ENCODE assay signal across 8 mouse cellular contexts in genomic region chr19:58942841-58943828, GRCm38 (mm10). TPM values are rescaled to one million over a fixed set of nuclear protein-coding genes. Genes with fewer than 3 reads are reported as not detected.
DNase-seq lines count a peak whose midpoint lies in the region; ATAC-seq and TF ChIP-seq lines count a peak whose summit lies in the region.

Gene Eno4, plus strand, starts transcription at chr19:58943425.
Gene Hspa12a, minus strand, starts transcription at chr19:58943654.

- H3K4me3 ChIP-seq in forebrain, embryonic 12.5 days (replicated peaks): peak within 1 kb of the TSS; percentile 67
- peak within 1 kb of the TSS; percentile 57 for H3K4me3 ChIP-seq in heart, postnatal 0 days (ENCODE audit: low read depth, low read length)
- H3K4me3 ChIP-seq in liver, embryonic 16.5 days (ENCODE audit: low read depth, low read length): peak within 1 kb of the TSS; percentile 61
- H3K4me3 ChIP-seq in neural tube, embryonic 13.5 days: peak within 1 kb of the TSS; percentile 67
- peak within 1 kb of the TSS; percentile 88 for H3K4me3 ChIP-seq in testis, adult 2 months (ENCODE audit: control insufficient read depth, low read depth, low read length)

- H3K36me3 ChIP-seq in forebrain, embryonic 12.5 days (replicated peaks): no peaks in the 10 kb centered on the region
- no peaks in the 10 kb centered on the region for H3K36me3 ChIP-seq in heart, postnatal 0 days (replicated peaks; ENCODE audit: control insufficient read depth, insufficient read depth, low read length)
- H3K36me3 ChIP-seq in liver, embryonic 16.5 days (ENCODE audit: control insufficient read depth, insufficient read depth): no peaks in the 10 kb centered on the region
- no peaks in the 10 kb centered on the region for H3K36me3 ChIP-seq in neural tube, embryonic 13.5 days
- H3K36me3 ChIP-seq in testis, adult 2 months (ENCODE audit: control insufficient read depth, insufficient read depth, low read length): no peaks in the 10 kb centered on the region; the same call in 1 of the 2 replicates

- peak within 1 kb of the TSS; percentile 71 for H3K27ac ChIP-seq in forebrain, embryonic 12.5 days
- peak within 1 kb of the TSS; percentile 49 for H3K27ac ChIP-seq in heart, postnatal 0 days (ENCODE audit: low read depth)
- H3K27ac ChIP-seq in liver, embryonic 16.5 days (ENCODE audit: low read length): no peak within 1 kb of the TSS
- peak within 1 kb of the TSS; percentile 73 for H3K27ac ChIP-seq in neural tube, embryonic 13.5 days (replicated peaks)
- peak within 1 kb of the TSS; percentile 71 for H3K27ac ChIP-seq in testis, adult 2 months (ENCODE audit: control insufficient read depth, insufficient read depth, low read depth, low read length)

- peak; percentile 96 for DNase-seq in CD4-positive, CD25-positive, alpha-beta regulatory T cell, adult 2 months (ENCODE audit: low read depth, low spot score)
- peak; percentile 16 for DNase-seq in c-Kit-negative CD71-positive TER-119-positive erythroid progenitor cells, embryonic 14.5 days (ENCODE audit: low read depth, low spot score)
- peak; percentile 92 for DNase-seq in heart, postnatal 0 days (ENCODE audit: low spot score)
- peak; percentile 97 for DNase-seq in kidney, postnatal 4 days

- H3K4me2 ChIP-seq in forebrain, embryonic 12.5 days: peak within 1 kb of the TSS; percentile 87
- H3K4me2 ChIP-seq in heart, postnatal 0 days (ENCODE audit: low read depth, low read length): peak within 1 kb of the TSS; percentile 89
- peak within 1 kb of the TSS; percentile 72 for H3K4me2 ChIP-seq in liver, embryonic 16.5 days (ENCODE audit: low read depth, low read length)
- H3K4me2 ChIP-seq in neural tube, embryonic 13.5 days: peak within 1 kb of the TSS; percentile 64

- H3K9ac ChIP-seq in forebrain, embryonic 12.5 days: peak within 1 kb of the TSS; percentile 81
- H3K9ac ChIP-seq in heart, postnatal 0 days (replicated peaks; ENCODE audit: low read depth, low read length): peak within 1 kb of the TSS; percentile 72
- peak within 1 kb of the TSS; percentile 36; the same call in 1 of the 2 replicates for H3K9ac ChIP-seq in liver, embryonic 16.5 days (ENCODE audit: low read depth, low read length)
- H3K9ac ChIP-seq in neural tube, embryonic 13.5 days: peak within 1 kb of the TSS; percentile 77

- no peak for TF ChIP-seq EP300 in heart, postnatal 0 days (IDR thresholded peaks at IDR 0.05; ENCODE audit: low read depth)

- H3K9me3 ChIP-seq in forebrain, embryonic 12.5 days: no peaks in the 10 kb centered on the region
- no peaks in the 10 kb centered on the region for H3K9me3 ChIP-seq in heart, postnatal 0 days (replicated peaks; ENCODE audit: control insufficient read depth, low read length)
- no peaks in the 10 kb centered on the region for H3K9me3 ChIP-seq in liver, embryonic 16.5 days (replicated peaks; ENCODE audit: control insufficient read depth, low read length)
- H3K9me3 ChIP-seq in neural tube, embryonic 13.5 days: no peaks in the 10 kb centered on the region

- peaks cover 39% of the 10 kb centered on the region for H3K27me3 ChIP-seq in forebrain, embryonic 12.5 days
- no peaks in the 10 kb centered on the region; the same call in 1 of the 2 replicates for H3K27me3 ChIP-seq in heart, postnatal 0 days (ENCODE audit: control insufficient read depth, insufficient read depth, low read length)
- no peaks in the 10 kb centered on the region for H3K27me3 ChIP-seq in liver, embryonic 16.5 days (ENCODE audit: control insufficient read depth, insufficient read depth, low read depth, low read length)
- H3K27me3 ChIP-seq in neural tube, embryonic 13.5 days: peaks cover 39% of the 10 kb centered on the region
- H3K27me3 ChIP-seq in testis, adult 2 months (ENCODE audit: control insufficient read depth, insufficient read depth, low read length): no peaks in the 10 kb centered on the region

- H3K4me1 ChIP-seq in forebrain, embryonic 12.5 days: peaks cover 10% of the 10 kb centered on the region
- H3K4me1 ChIP-seq in heart, postnatal 0 days (ENCODE audit: control insufficient read depth, insufficient read depth): peaks cover 9% of the 10 kb centered on the region; the same call in 1 of the 2 replicates
- no peaks in the 10 kb centered on the region for H3K4me1 ChIP-seq in liver, embryonic 16.5 days (ENCODE audit: control insufficient read depth, low read depth, low read length)
- peaks cover 12% of the 10 kb centered on the region for H3K4me1 ChIP-seq in neural tube, embryonic 13.5 days (replicated peaks)
- peaks cover 4% of the 10 kb centered on the region for H3K4me1 ChIP-seq in testis, adult 2 months (ENCODE audit: control insufficient read depth, insufficient read depth, low read length)

- under 1% methylated on average over 65 of the region's 65 CpGs for WGBS in forebrain, embryonic 12.5 days
- under 1% methylated on average over 61 of the region's 65 CpGs for WGBS in heart, postnatal 0 days
- WGBS in liver, embryonic 16.5 days (ENCODE audit: insufficient replicate concordance): under 1% methylated on average over 65 of the region's 65 CpGs
- under 1% methylated on average over 65 of the region's 65 CpGs for WGBS in neural tube, embryonic 13.5 days

- TF ChIP-seq POLR2A in testis, adult 2 months (IDR thresholded peaks at IDR 0.05; ENCODE audit: control insufficient read depth, low read depth, low read length): peak; percentile 76; the same call in 1 of the 2 replicates

- peak; percentile 97 for ATAC-seq in forebrain, embryonic 12.5 days (ENCODE audit: low FRiP score)
- peak; percentile 98 for ATAC-seq in heart, postnatal 0 days (ENCODE audit: insufficient read depth, low read depth)
- peak; percentile 89 for ATAC-seq in liver, embryonic 16.5 days (ENCODE audit: low read depth)
- ATAC-seq in neural tube, embryonic 13.5 days (ENCODE audit: low read depth): peak; percentile 97

- TF ChIP-seq CTCF in heart, postnatal 0 days (IDR thresholded peaks at IDR 0.05; ENCODE audit: low read depth): no peak
- no peak for TF ChIP-seq CTCF in testis, adult 2 months (IDR thresholded peaks at IDR 0.05; ENCODE audit: control insufficient read depth, insufficient read depth, insufficient replicate concordance, low read depth, low read length)

RNA-seq across cellular contexts. Expression of gene Eno4, which starts in this region (rescaled TPM):
- 0.79 and 1.6 TPM in 2 replicates for polyA plus RNA-seq in forebrain, embryonic 12.5 days (2016; fragmentation: Nextera tagmentation; extraction: Ambion mirVana)
- total RNA-seq in heart, postnatal 0 days (2014; rRNA removed; ENCODE audit: low replicate concordance): not detected in 2 replicates
- polyA plus RNA-seq in heart, postnatal 0 days (2015; fragmentation: Nextera tagmentation; extraction: Ambion mirVana): 0.12 and 0.15 TPM in 2 replicates
- polyA plus RNA-seq in liver, embryonic 16.5 days (2015; fragmentation: Nextera tagmentation; extraction: Ambion mirVana): 0.05 TPM in 1 of 2 replicates, not detected in the other
- polyA plus RNA-seq in neural tube, embryonic 13.5 days (2015; fragmentation: Nextera tagmentation; extraction: Ambion mirVana): 0.65 and 0.82 TPM in 2 replicates
- 33.5 and 33.7 TPM in 2 replicates for polyA plus RNA-seq in testis, adult 2 months (2012; rRNA removed)

RNA-seq across cellular contexts. Expression of gene Hspa12a, which starts in this region (rescaled TPM):
- polyA plus RNA-seq in forebrain, embryonic 12.5 days (2016; fragmentation: Nextera tagmentation; extraction: Ambion mirVana): 17.0 and 18.1 TPM in 2 replicates
- total RNA-seq in heart, postnatal 0 days (2014; rRNA removed; ENCODE audit: low replicate concordance): 15.0 and 39.2 TPM in 2 replicates
- 11.5 and 13.2 TPM in 2 replicates for polyA plus RNA-seq in heart, postnatal 0 days (2015; fragmentation: Nextera tagmentation; extraction: Ambion mirVana)
- polyA plus RNA-seq in liver, embryonic 16.5 days (2015; fragmentation: Nextera tagmentation; extraction: Ambion mirVana): 0.21 and 0.22 TPM in 2 replicates
- polyA plus RNA-seq in neural tube, embryonic 13.5 days (2015; fragmentation: Nextera tagmentation; extraction: Ambion mirVana): 79.9 and 83.0 TPM in 2 replicates
- 51.0 and 52.5 TPM in 2 replicates for polyA plus RNA-seq in testis, adult 2 months (2012; rRNA removed)

Comparison
In these comparisons a context has a peak if more than half of its experiments do, and no peak if none do; other contexts are left out.
1. RNA of gene Eno4 (polyA plus RNA-seq): 33.5 to 33.7 TPM in testis, adult 2 months; 0.79 to 1.6 TPM in forebrain, embryonic 12.5 days, 0.65 to 0.82 TPM in neural tube, embryonic 13.5 days, 0.12 to 0.15 TPM in heart, postnatal 0 days and 0.05 TPM in liver, embryonic 16.5 days; every median in the first group is over 10 times any median in the second.
2. RNA of gene Hspa12a (polyA plus RNA-seq): 79.9 to 83.0 TPM in neural tube, embryonic 13.5 days, 51.0 to 52.5 TPM in testis, adult 2 months, 17.0 to 18.1 TPM in forebrain, embryonic 12.5 days and 11.5 to 13.2 TPM in heart, postnatal 0 days; 0.21 to 0.22 TPM in liver, embryonic 16.5 days; every median in the first group is over 10 times any median in the second.
3. Peak in ATAC-seq, H3K4me3 ChIP-seq, H3K9ac ChIP-seq and H3K4me2 ChIP-seq in liver, embryonic 16.5 days; RNA of the genes that start here not detected or under 1 TPM.
4. DNase-seq: peak in every context shown above with its lines; median percentile 97 in kidney, postnatal 4 days; 96 in CD4-positive, CD25-positive, alpha-beta regulatory T cell, adult 2 months; 92 in heart, postnatal 0 days; 16 in c-Kit-negative CD71-positive TER-119-positive erythroid progenitor cells, embryonic 14.5 days.
5. Peak in every context shown above with its lines, with median percentiles within 50 percentile points of each other: ATAC-seq, H3K4me2 ChIP-seq, H3K4me3 ChIP-seq and H3K9ac ChIP-seq.